Mouse (Mus musculus) brain, embryonic 14.5 days (tissue): ENCODE measurements around the gene Ecpas.

Experiments
- CTCF ChIP-seq: fragments of 200-500 bp; IDR thresholded peaks from 2 replicates; pipeline ENCODE4 v1.5.1; 2012; ENCODE audit warnings: inconsistent platforms, mild to moderate bottlenecking, moderate library complexity, borderline replicate concordance; ENCODE audit not compliant: insufficient read depth, insufficient read length; ENCODE audit errors: extremely low read depth
- POLR2A ChIP-seq: fragments of 200-500 bp; IDR thresholded peaks from 2 replicates; pipeline ENCODE4 v1.6.1; 2012; ENCODE audit warnings: mild to moderate bottlenecking, inconsistent platforms, borderline replicate concordance; ENCODE audit not compliant: poor library complexity, insufficient read depth, insufficient read length, severe bottlenecking; ENCODE audit errors: extremely low read depth

- no peak for TF ChIP-seq CTCF
- no peak for TF ChIP-seq POLR2A
Observed at GRCm38 (mm10) chr4:58890035-58890782, 22.3 kb downstream of the Ecpas start.
